Mouse (Mus musculus): ENCODE data around the gene Rps10. TPM values are rescaled to one million over a fixed set of nuclear protein-coding genes. Genes with fewer than 3 reads are reported as not detected.

Gene Rps10
- total RNA-seq (2021) = 100 to 1,000 TPM; 400 to 411 TPM
- long read RNA-seq, experiment 1, transcript Rps10-203 (6 exons, 887 nt) = major isoform, 40 of 50 reads
- long read RNA-seq, experiment 1, partial matches to known transcripts = 8 of 50 reads
- long read RNA-seq, experiment 1, other reads (novel, unspliced or antisense) = 0 of 50 reads
- long read RNA-seq, experiment 2, transcript Rps10-203 (6 exons, 887 nt) = major isoform, 41 of 49 reads
- long read RNA-seq, experiment 2, partial matches to known transcripts = 6 of 49 reads
- long read RNA-seq, experiment 2, other reads (novel, unspliced or antisense) = 1 of 49 reads

DNA sequence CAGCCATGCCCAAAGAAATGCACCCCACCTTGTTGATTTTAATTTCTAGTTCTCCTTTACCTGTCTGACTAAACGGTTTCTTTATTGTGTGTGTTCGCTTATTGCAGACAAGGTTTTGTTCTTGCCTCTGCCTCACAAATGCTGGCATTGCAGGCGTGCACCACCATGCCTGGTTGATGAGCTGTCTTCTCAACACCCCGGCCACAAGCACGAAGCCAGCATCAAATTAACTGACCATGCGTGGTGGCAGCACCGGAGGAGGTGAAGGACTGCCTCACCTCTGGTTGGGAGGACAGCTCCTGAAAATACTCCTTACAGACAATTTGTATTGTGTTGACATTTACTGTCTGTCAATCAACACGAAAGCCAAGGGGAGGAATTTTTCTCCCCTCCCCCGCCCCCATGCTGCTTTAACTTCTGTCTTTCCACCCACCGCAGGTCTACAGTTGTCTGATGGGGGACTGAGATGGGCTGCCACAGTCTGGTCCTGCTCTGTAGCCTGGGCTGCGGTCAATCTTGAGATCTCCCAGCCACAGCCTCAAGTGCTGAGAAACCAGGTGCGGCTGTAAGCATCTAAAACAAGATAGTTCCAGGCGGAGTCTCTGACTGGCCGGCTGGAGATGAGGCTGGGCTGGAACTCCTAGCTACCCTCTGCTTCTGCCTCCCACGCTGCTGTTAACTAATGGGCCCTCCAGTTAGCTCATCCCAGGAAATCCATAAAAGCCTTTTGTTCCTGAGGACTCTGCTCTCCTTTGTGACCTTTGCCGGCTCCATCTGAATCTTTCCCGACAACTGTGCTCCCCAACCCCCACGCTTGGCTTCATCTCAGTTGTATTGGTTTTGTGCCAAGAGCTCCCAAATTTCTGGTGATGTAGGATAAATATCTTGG lies at the start of gene Rps10:
Rps10 (minus strand) TSS at position 538 of the 889 bp plus-strand sequence.
- DNase-seq (ENCODE audit: low spot score) = no peak

DNA sequence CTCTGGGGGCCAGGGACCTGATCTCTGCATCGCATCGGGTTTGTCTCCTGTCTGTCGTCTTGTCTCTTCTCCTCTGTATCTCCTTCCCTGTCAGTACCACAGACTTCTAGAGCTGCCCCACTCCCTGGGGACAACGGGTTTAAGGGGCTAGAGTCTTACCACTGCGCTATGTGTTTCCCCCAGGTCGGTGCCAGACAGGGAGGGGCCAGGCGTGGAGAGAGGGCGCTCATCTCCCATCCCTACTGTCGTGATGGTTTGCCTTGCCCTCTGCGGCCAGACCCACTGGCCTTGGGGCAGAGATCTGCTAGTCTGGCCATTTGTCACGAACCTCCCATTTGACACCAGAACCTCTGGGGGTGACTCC lies 49.1 kb upstream of the Rps10 start:
- DNase-seq (ENCODE audit: low spot score) = no peak

DNA sequence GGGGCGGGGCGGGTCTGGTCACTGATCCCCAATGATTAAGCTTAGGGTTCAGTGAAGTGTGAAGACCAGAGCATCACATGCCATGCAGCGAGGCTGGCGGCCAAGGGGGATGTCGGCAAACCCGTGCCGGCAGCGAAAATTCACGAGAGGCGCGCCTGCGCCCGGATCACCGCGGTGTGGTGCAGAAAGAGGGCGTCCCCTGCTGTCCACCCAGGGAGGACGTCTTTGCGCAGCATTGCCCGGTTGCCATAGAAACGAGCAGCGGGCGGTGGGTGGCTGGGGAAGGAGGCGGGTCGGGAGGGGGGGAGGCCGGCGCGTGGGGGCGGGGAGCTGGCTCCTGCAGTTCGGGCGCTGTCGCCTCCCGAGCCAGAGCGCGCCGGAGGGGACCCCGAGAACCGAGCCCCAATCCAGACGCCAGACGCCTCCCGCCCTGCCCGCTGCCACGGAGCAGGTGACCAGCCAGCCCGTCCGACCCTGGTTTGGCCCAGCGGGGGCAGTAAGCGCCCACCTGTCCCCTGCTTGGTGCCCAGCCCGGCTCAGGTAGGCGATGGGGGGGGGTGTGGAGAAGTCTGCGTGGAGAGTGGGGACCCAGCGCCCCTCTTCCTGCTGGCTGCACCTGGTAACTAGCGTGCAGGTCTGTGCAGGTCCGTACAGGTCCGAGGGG lies 48.5 kb upstream of the Rps10 start:
- no peak for DNase-seq (ENCODE audit: low spot score)

GRCm38 (mm10) chr17:27678924-27679813 lies 42.7 kb upstream of the Rps10 start:
- no peak for DNase-seq (ENCODE audit: low spot score)

DNA sequence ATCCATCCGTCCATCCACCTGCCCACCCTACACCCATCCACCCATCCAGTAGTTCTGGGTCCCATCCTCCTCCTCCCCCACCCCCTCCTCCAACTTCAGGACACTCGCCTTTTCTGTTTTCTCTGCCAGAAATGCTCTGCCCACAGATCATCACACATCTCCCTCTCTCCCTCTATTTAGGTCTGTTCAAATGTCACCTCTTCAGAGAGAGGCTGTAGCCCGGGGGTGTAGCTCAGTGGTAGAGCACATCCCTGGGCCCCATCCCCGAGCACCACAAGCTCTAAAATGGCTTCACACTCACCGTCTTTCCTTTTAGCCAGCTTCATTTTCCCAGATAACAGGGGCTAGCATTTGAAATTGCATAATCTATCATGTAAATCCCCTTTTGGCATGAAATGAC lies 41.3 kb upstream of the Rps10 start:
- no peak for DNase-seq (ENCODE audit: low spot score)

- DNase-seq (ENCODE audit: low spot score) = no peak
These were observed 39.8 kb upstream of the Rps10 start for GRCm38 (mm10) chr17:27676270-27676669.

GRCm38 (mm10) chr17:27675453-27675852 lies 39.0 kb upstream of the Rps10 start:
- no peak for DNase-seq (ENCODE audit: low spot score)

DNA sequence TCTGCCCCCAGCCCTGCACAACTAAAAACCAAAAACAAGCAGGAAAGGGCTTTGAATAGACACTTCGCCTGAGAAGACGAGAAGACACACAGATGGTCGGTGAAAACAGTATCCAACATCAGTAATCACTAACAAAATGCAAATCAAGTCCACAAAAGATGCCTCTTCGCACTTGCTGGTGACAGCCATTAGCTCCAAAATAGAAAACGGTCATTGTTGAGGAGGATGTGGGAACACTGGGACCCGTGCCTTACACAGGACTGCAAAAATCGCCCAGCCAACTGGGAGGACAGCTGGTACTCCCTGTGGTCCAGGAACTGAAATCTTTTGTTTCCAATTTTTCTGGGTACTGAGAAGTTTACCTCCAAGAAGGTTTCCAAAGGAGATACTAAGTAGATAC lies 37.5 kb upstream of the Rps10 start:
- no peak for DNase-seq (ENCODE audit: low spot score)

DNA sequence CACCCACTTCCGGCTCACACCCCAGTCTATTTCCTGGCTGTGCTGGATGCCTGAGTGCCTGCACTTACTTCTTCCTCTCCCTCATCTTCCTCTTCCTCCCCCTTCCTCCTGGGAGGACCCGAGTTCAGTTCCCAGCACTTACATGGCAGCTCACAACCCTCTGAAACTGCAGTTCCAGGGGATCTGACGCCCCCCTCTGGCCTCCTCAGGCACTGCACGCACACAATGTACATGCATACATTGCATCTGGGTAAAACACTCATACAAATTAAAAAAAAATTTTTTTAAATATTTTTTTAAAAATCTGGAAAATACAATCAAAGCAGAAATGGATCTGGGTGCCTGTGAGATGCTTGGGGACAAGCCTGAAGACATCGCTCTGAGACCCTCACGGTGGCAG lies 35.3 kb upstream of the Rps10 start:
- no peak for DNase-seq (ENCODE audit: low spot score)

GRCm38 (mm10) chr17:27658767-27659166 lies 22.3 kb upstream of the Rps10 start:
- DNase-seq (ENCODE audit: low spot score) = no peak

GRCm38 (mm10) chr17:27657123-27657522 lies 20.7 kb upstream of the Rps10 start:
- DNase-seq (ENCODE audit: low spot score) = no peak

- DNase-seq (ENCODE audit: low spot score) = no peak
These were observed 19.9 kb upstream of the Rps10 start for GRCm38 (mm10) chr17:27656414-27656813.

DNA sequence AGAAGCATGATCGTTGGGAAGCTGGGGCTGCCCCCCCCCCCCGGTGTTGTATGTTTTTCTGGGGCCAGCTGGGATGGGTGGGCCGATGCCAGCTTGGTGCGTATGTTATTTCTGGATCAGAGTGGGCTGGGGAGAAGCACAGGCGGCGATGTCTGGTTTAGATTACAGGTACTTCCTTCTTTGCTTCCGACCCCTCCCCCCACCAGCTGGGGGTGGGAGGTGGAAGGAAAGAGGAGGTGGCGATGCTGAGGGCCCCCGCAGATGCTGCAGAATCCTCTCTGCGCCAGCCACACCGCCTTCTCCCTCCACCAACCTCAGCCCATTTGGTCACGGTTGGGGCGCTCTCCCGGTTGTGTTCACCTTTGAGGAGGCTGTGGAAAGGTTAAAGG lies 19.5 kb upstream of the Rps10 start:
- no peak for DNase-seq (ENCODE audit: low spot score)

DNA sequence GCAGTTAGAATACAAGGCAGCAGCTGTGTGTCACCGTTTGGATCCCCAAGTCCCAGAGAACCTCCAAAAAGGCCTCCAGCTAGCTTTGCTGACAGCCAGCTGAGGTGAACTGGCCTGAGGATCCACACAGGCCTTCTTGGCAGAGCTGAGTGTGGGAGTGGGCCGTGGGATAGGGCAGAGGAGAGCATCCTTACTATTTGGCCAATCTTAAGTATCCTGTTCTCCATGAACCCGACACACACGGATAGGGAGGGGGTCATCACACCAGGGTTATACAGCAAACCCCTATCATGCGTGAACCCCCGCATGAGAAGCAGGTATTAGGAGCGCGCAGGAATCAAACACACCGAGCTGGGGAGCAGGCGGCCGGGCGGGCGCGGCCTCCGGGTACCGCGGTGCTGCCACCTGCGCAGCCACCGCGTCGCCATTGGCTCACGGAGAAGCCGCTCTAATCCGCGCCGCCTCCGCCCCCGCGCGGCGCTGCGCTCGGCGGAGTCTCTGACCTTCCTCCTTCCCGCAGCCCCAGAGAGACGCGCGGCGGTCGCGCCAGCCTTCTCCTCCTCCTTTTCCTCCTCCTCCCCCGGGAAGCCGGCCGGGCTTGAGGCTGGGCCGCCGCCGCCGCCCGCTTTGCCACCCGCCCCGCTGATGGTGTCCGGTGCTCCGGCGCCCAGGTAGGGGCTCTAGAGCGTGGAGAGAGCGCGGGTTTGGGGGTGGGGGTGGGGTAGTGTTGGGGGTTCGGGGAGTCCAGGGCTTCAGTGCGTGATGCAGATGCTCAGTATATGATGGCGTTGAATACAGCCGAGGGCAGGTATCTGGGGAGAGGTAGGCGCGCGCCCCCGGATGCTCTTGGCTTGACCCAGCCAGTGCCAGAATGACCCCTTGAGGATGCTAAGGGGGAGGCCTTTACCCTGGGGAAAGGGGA lies 18.9 kb upstream of the Rps10 start, which contains the start of gene Pacsin1:
Pacsin1 (plus strand) TSS at position 421 of the 922 bp plus-strand sequence.
- DNase-seq (ENCODE audit: low spot score) = no peak

DNA sequence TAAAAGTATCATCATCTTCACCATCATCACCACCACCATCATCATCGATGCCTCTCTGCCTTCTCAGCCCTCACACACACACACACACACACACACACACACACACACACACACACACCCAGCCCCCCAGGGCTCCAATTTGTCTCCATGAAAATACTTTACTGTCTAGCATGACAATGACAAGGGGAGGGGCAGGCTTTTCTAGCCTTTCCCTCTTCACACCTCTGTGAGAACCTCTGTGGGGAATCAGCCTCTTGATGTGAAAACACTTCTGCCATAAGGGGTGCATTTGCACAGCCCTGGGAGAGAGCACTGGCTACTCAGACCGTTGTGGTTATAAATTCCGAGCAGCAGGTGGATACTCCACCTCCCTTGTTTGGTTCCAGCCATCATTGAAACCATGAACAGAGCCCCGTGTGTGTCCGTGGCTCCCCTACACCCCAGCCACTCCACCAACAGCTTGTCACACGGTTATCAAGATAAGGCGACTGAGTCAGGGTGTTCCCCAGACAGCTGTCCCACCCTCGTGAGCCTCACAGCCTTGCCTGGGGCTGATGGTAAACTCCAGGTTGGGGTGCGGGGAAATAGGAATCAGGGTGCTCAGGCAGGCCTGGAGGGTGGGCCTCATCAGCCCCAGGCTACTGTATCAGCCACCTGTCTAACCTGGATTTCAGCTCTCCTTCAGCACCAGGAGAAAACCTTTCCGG lies 16.9 kb upstream of the Rps10 start:
- DNase-seq (ENCODE audit: low spot score) = no peak

- DNase-seq (ENCODE audit: low spot score) = no peak
These were observed 15.7 kb upstream of the Rps10 start for GRCm38 (mm10) chr17:27652046-27652790.

GRCm38 (mm10) chr17:27650586-27650985 lies 14.1 kb upstream of the Rps10 start:
- no peak for DNase-seq (ENCODE audit: low spot score)

DNA sequence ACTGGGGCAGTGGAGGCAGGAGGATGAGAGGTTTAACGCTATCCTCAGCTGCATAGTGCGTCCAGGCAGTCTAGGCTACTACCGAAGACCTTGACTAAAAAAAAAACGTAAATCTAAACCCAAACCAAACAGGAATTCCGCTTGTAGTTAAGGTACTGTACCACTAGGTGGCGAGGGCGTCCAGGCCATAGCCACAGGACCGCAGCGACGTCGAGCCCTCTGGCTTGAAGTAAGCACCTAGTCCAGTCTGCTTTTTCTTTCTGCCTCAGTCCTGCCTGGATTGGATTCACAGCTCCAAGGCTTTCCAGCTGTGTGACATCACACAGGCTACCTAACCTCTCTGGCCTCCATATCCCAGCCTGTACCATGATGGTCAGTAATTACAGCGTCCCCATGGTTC lies 13.7 kb upstream of the Rps10 start:
- peak; percentile 57 for DNase-seq (ENCODE audit: low spot score)

GRCm38 (mm10) chr17:27645807-27646206 lies 9.3 kb upstream of the Rps10 start:
- no peak for DNase-seq (ENCODE audit: low spot score)

All from gastrocnemius, adult 18-20 months (tissue).